Mouse (Mus musculus) lung, postnatal 0 days (tissue): ENCODE results near the gene Fam69b.

Experiments used
- CTCF ChIP-seq: IDR thresholded peaks from 2 replicates; pipeline ENCODE4 v1.5.1; 2016; ENCODE audit warnings: antibody characterized with exemption, mild to moderate bottlenecking
- EP300 ChIP-seq: IDR thresholded peaks from 2 replicates; pipeline ENCODE4 v1.6.1; 2016; ENCODE audit warnings: antibody characterized with exemption, mild to moderate bottlenecking, control low read depth

DNA sequence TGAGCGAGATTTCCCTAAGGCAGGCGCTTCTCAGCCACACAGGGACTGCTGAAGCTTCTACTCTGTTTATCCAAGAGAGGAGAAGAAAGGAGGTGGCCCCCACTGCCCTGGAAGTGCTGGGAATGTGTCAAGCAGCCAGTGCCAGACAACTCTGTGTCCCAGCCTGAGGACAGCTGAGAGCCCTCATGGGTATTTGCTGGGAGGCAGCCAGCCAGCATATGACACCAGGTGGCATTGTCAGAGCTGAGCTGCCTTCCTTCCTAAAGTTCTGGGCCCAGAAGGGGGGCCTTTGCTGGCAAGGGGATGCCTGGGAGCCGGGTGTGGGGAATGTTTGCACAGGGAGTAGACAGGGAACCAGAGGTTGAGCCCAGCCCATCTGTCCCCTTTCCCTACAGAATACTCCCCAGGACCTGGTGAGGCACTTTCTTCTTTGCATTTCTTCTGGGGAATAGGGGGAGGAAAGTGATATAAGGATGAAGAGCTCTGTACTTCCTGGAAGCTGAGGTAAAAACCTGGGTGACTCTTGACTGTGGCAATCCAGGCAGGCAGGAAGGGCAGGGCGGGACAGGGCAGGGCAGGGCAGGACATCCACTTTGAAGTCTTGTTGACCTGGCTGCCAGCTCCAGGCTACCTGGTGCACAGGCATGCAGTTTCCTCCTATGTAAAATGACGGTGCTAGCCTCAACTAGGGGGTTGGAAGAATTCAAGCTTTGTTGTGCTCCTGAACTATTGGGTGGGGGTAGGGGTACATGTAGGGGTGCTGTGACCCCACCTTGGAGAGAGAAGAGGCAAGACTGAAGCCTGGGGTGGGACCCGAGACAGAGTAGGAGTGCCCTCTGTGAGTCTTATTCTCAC, 21.0 kb upstream of the Fam69b start:
- TF ChIP-seq CTCF, result peak; percentile 41; the same call in 1 of the 2 replicates
- peak; percentile 56; the same call in 1 of the 2 replicates for TF ChIP-seq EP300
